Mouse (Mus musculus): ENCODE data around the gene Frmd8. TPM values are rescaled to one million over a fixed set of nuclear protein-coding genes. Genes with fewer than 3 reads are reported as not detected.

The Frmd8 gene
- polyA plus RNA-seq, 1 experiment from 2014 or later: 13.1 TPM

DNA sequence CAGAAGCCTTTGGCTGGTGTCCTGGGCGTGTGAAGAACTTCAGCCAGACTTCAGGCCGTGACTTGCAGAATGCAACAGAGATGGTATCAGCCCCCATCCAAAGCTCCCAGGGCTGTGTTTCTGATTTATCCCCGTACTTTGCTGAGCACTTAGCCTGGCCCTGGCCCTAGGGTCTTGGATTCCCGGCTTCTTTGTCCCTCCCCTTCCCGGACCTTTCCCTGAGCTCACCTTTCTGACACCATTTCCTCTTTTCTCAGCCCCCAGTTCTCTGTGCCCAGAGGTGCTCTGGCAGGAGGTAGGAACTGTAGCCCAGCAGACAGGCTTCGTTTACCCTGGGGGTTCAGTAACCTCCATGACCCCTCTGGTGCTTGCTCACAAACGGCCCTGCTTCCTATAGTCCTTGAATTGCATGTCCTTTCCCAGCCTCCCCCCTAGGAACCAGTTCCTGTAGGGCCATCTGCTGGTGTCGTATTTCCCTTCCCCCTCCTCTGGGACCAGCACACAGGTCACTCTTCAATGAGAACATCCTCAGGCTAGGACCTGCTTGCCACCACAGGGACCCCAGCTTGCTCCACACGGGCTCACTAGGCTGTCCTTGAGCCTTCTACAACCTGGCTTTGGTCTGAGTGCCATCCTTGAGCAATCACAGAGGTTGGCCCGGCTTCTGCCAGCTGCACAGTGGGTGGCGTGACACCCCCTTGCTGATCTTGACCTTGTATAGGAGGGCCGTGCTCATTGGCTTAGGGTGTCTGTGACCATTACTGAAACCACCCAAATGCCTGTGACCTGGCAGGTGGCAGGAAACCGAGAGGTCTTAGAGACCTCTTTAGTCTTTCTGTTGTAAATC, 26.0 kb downstream of the Frmd8 start:
- Histone ChIP-seq H3K4me2 (ENCODE audit: low read length) (no peak overlapping the region), H3K27me3 (replicated peaks; ENCODE audit: control insufficient read depth, insufficient read depth, low read length) (no peaks in the 10 kb centered on the region), H3K27ac (ENCODE audit: low read depth, low read length) (no peak overlapping the region; the same call in 1 of the 2 replicates), H3K36me3 (ENCODE audit: control insufficient read depth, insufficient read depth, low read length) (peaks cover 12% of the 10 kb centered on the region; the same call in 1 of the 2 replicates), H3K4me1 (ENCODE audit: control insufficient read depth, insufficient read depth, low read length) (peaks cover 48% of the 10 kb centered on the region), H3K9ac (ENCODE audit: low read length) (no peak overlapping the region), H3K9me3 (replicated peaks; ENCODE audit: control insufficient read depth, low read length) (no peaks in the 10 kb centered on the region), H3K4me3 (ENCODE audit: low read depth, low read length) (no peak overlapping the region)
- DNase-seq (ENCODE audit: low spot score) (no peak), ATAC-seq (no peak)
- WGBS: 47% methylated on average over 13 of the region's 13 CpGs

DNA sequence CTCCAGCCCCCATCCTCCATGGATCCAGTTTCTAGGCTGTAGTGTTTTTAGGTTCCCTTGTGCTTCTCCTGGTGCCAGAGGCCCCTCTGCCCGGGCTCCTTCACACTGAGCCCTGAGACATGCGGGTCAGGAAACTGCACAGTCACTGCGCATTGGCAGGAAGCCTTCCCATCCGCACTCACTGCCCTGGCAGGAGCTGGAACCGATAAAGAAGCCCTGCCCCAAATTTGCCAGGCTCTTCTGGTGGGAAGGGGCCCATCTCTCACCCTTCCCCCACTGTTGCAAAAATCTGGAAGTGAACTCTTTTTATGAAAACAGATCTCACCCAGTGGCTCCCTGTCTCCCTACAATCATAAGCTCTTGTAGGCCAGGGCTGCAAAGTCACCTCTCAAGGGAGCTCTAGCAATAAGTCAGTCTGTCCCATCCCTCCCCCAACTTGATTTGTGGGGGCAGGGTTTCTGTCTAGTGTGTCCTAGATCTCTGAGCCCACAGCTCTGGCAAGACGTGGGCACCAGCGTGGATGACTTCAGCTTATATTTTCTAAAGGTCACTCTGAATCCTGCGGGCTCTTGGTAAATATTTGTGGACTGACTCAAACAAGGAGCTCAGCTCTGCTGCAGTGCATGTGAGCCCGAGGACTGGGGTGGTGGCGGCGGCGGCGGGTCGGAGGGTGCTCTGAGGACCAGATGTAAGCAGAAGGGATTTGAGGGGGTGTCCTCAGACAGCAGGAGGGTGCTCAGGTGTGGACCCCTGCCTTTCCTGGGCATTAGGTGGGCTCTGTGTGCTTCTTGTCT, 26.8 kb downstream of the Frmd8 start:
- Histone ChIP-seq H3K4me2 (ENCODE audit: low read length) (0 out of 2 replicates have a peak overlapping the region, but pooled peaks have one; percentile 1), H3K27me3 (replicated peaks; ENCODE audit: control insufficient read depth, insufficient read depth, low read length) (no peaks in the 10 kb centered on the region), H3K27ac (ENCODE audit: low read depth, low read length) (peak overlapping the region; percentile 98), H3K4me1 (ENCODE audit: control insufficient read depth, insufficient read depth, low read length) (peaks cover 52% of the 10 kb centered on the region), H3K9ac (ENCODE audit: low read length) (peak overlapping the region; percentile 62; the same call in 1 of the 2 replicates), H3K9me3 (replicated peaks; ENCODE audit: control insufficient read depth, low read length) (no peaks in the 10 kb centered on the region), H3K4me3 (ENCODE audit: low read depth, low read length) (no peak overlapping the region), H3K36me3 (ENCODE audit: control insufficient read depth, insufficient read depth, low read length) (peaks cover 12% of the 10 kb centered on the region; the same call in 1 of the 2 replicates)
- ATAC-seq (no peak), DNase-seq (ENCODE audit: low spot score) (peak; percentile 24)
- WGBS: 58% methylated on average over 14 of the region's 14 CpGs

DNA sequence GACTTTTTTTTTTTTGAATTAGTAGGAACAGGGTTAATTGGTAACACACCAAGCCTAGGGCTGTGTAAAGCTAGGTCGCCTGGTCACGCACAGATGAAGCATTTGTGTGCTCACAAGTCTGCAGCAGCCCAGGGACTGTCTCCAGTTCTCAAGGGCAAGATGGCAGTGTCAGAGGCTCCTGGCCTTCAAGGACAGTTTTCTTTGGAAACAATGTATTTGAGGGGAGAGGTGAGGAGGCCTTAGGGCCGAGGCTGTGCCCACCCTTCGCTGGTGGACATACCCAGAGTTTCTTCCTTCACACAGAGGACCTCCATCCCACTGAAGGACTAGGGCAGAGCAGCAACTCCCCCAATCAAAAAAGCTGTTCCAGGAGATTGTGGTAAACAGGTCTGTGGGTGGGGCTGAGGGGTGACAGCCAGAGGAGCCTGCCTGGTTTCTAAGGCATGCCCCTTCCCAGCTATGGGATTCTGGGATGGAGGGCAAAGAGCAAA, 27.7 kb downstream of the Frmd8 start:
- H3K9ac ChIP-seq (ENCODE audit: low read length): peak overlapping the region; percentile 62
- peaks cover 60% of the 10 kb centered on the region for H3K4me1 ChIP-seq (ENCODE audit: control insufficient read depth, insufficient read depth, low read length)
- peak overlapping the region; percentile 77 for H3K4me2 ChIP-seq (ENCODE audit: low read length)
- H3K9me3 ChIP-seq (replicated peaks; ENCODE audit: control insufficient read depth, low read length): no peaks in the 10 kb centered on the region
- H3K27ac ChIP-seq (ENCODE audit: low read depth, low read length): peak overlapping the region; percentile 98
- WGBS: 30% methylated on average over 4 of the region's 4 CpGs
- H3K27me3 ChIP-seq (replicated peaks; ENCODE audit: control insufficient read depth, insufficient read depth, low read length): no peaks in the 10 kb centered on the region
- H3K36me3 ChIP-seq (ENCODE audit: control insufficient read depth, insufficient read depth, low read length): peaks cover 4% of the 10 kb centered on the region; the same call in 1 of the 2 replicates
- peak overlapping the region; percentile 27; the same call in 1 of the 2 replicates for H3K4me3 ChIP-seq (ENCODE audit: low read depth, low read length)
- DNase-seq (ENCODE audit: low spot score) (no peak), ATAC-seq (no peak)

- H3K27me3 ChIP-seq (replicated peaks; ENCODE audit: control insufficient read depth, insufficient read depth, low read length): no peaks in the 10 kb centered on the region
- 2% methylated on average over 16 of the region's 16 CpGs for WGBS
- peak overlapping the region; percentile 77 for H3K4me2 ChIP-seq (ENCODE audit: low read length)
- peak; percentile 96 for DNase-seq (ENCODE audit: low spot score)
- no peaks in the 10 kb centered on the region for H3K9me3 ChIP-seq (replicated peaks; ENCODE audit: control insufficient read depth, low read length)
- no peaks in the 10 kb centered on the region; the same call in 1 of the 2 replicates for H3K36me3 ChIP-seq (ENCODE audit: control insufficient read depth, insufficient read depth, low read length)
- H3K4me1 ChIP-seq (ENCODE audit: control insufficient read depth, insufficient read depth, low read length): peaks cover 65% of the 10 kb centered on the region
- peak overlapping the region; percentile 98 for H3K27ac ChIP-seq (ENCODE audit: low read depth, low read length)
- ATAC-seq: peak; percentile 82
- peak overlapping the region; percentile 27 for H3K4me3 ChIP-seq (ENCODE audit: low read depth, low read length)
- H3K9ac ChIP-seq (ENCODE audit: low read length): peak overlapping the region; percentile 62
Observed at GRCm38 (mm10) chr19:5846557-5847305, 28.3 kb downstream of the Frmd8 start.

- ATAC-seq (no peak; the same call in 1 of the 2 replicates), DNase-seq (ENCODE audit: low spot score) (no peak)
- Histone ChIP-seq H3K27ac (ENCODE audit: low read depth, low read length) (peak overlapping the region; percentile 98), H3K36me3 (ENCODE audit: control insufficient read depth, insufficient read depth, low read length) (no peaks in the 10 kb centered on the region), H3K9ac (ENCODE audit: low read length) (peak overlapping the region; percentile 62), H3K27me3 (replicated peaks; ENCODE audit: control insufficient read depth, insufficient read depth, low read length) (no peaks in the 10 kb centered on the region), H3K4me2 (ENCODE audit: low read length) (peak overlapping the region; percentile 77), H3K4me1 (ENCODE audit: control insufficient read depth, insufficient read depth, low read length) (peaks cover 69% of the 10 kb centered on the region), H3K4me3 (ENCODE audit: low read depth, low read length) (peak overlapping the region; percentile 27), H3K9me3 (replicated peaks; ENCODE audit: control insufficient read depth, low read length) (no peaks in the 10 kb centered on the region)
- WGBS: 0% methylated on average over 7 of the region's 7 CpGs
Observed at GRCm38 (mm10) chr19:5846154-5846553, 28.9 kb downstream of the Frmd8 start.

- peak overlapping the region; percentile 62 for H3K9ac ChIP-seq (ENCODE audit: low read length)
- H3K4me3 ChIP-seq (ENCODE audit: low read depth, low read length): peak overlapping the region; percentile 27
- DNase-seq (ENCODE audit: low spot score) (peak; percentile 95), ATAC-seq (peak; percentile 54)
- no peaks in the 10 kb centered on the region for H3K27me3 ChIP-seq (replicated peaks; ENCODE audit: control insufficient read depth, insufficient read depth, low read length)
- H3K4me1 ChIP-seq (ENCODE audit: control insufficient read depth, insufficient read depth, low read length): peaks cover 69% of the 10 kb centered on the region
- 7% methylated on average over 45 of the region's 45 CpGs for WGBS
- H3K36me3 ChIP-seq (ENCODE audit: control insufficient read depth, insufficient read depth, low read length): no peaks in the 10 kb centered on the region
- peak overlapping the region; percentile 77 for H3K4me2 ChIP-seq (ENCODE audit: low read length)
- peak overlapping the region; percentile 98 for H3K27ac ChIP-seq (ENCODE audit: low read depth, low read length)
- H3K9me3 ChIP-seq (replicated peaks; ENCODE audit: control insufficient read depth, low read length): no peaks in the 10 kb centered on the region
Observed at GRCm38 (mm10) chr19:5845319-5846135, 29.5 kb downstream of the Frmd8 start.

DNA sequence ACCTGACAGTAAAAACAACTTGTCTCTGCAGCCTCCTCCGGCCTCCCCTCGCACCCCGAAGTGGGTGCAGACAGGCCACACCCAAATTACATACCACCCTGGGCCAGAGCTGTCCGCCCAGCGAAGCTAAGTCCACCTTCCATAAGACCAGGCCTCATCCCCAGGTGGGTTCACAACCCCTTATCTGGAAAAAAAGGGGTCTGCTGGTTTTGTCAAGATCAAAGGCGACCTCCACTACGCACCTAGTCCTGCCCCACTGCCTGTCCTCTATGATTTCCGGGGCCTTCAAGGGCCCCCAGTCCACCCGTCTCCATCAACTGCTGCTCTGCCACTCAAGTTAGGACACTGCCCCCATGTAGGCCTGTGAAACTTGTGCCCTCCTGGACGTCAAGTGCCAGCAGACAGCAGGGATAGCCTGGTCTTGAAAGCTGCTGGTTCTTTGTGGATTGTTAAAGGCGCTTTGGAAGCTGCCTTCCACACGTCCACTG, 30.2 kb downstream of the Frmd8 start:
- ATAC-seq: no peak
- H3K4me3 ChIP-seq (ENCODE audit: low read depth, low read length): peak overlapping the region; percentile 27
- WGBS: 84% methylated on average over 12 of the region's 12 CpGs
- peak overlapping the region; percentile 77 for H3K4me2 ChIP-seq (ENCODE audit: low read length)
- H3K9ac ChIP-seq (ENCODE audit: low read length): peak overlapping the region; percentile 61
- peaks cover 65% of the 10 kb centered on the region for H3K4me1 ChIP-seq (ENCODE audit: control insufficient read depth, insufficient read depth, low read length)
- no peaks in the 10 kb centered on the region for H3K36me3 ChIP-seq (ENCODE audit: control insufficient read depth, insufficient read depth, low read length)
- no peaks in the 10 kb centered on the region for H3K27me3 ChIP-seq (replicated peaks; ENCODE audit: control insufficient read depth, insufficient read depth, low read length)
- peak overlapping the region; percentile 98; the same call in 1 of the 2 replicates for H3K27ac ChIP-seq (ENCODE audit: low read depth, low read length)
- no peak for DNase-seq (ENCODE audit: low spot score)
- H3K9me3 ChIP-seq (replicated peaks; ENCODE audit: control insufficient read depth, low read length): no peaks in the 10 kb centered on the region

All from forebrain, embryonic 14.5 days (tissue).